Mouse (Mus musculus) MEL (cell line): ENCODE data around the gene Narf.

Experiments
- JUND ChIP-seq: IDR thresholded peaks from 2 replicates; pipeline ENCODE4 v1.6.1; 2011; ENCODE audit warnings: low read depth, mild to moderate bottlenecking, improper control_type of control experiment, low read length
- MAFK ChIP-seq: IDR thresholded peaks from 2 replicates; pipeline ENCODE4 v1.6.1; 2011; ENCODE audit warnings: low read depth, mild to moderate bottlenecking, low read length, improper control_type of control experiment, borderline replicate concordance
- MAX ChIP-seq: IDR thresholded peaks from 2 replicates; pipeline ENCODE4 v1.6.1; 2011; ENCODE audit warnings: low read length, improper control_type of control experiment

GRCm38 (mm10) chr11:121261074-121261473 is 24.0 kb downstream of the Narf start:
- TF ChIP-seq JUND: no peak
- TF ChIP-seq MAFK: no peak
- no peak for TF ChIP-seq MAX
